Mouse (Mus musculus) fat pad, adult 2 months (tissue): ENCODE results near the gene Vmn2r109.
"Not testable (repeated sequence)": the region's sequence is repeated elsewhere in the genome, so short reads cannot be mapped to it uniquely, and the experiment has no call there.

ENCODE experiments used
- DNase-seq: peaks from one replicate; pipeline ENCODE4 v3.0.0-alpha.2; 2011; ENCODE audit warnings: low read depth, low spot score; ENCODE audit errors: extremely low read depth

The Vmn2r109 gene

GRCm38 (mm10) chr17:20564656-20565055 lies at the start of gene Vmn2r109:
Vmn2r109 (minus strand) TSS chr17:20564756.
- no peak for DNase-seq

- no peak for DNase-seq
These were observed 31.8 kb upstream of the Vmn2r109 start, which contains the start of gene Vmn2r110 for GRCm38 (mm10) chr17:20596323-20596722. Vmn2r110 (minus strand) TSS chr17:20596423.

GRCm38 (mm10) chr17:20508247-20508646 lies 56.3 kb downstream of the Vmn2r109 start:
- DNase-seq, result not testable (repeated sequence)

GRCm38 (mm10) chr17:20497858-20498257 lies 66.7 kb downstream of the Vmn2r109 start, which contains the start of gene Vmn1r225:
Vmn1r225 (plus strand) TSS chr17:20498158.
- no peak for DNase-seq
